Mouse (Mus musculus) limb, embryonic 11.5 days (tissue): ENCODE data around the gene C3. TPM values are rescaled to one million over a fixed set of nuclear protein-coding genes. Genes with fewer than 3 reads are reported as not detected.

Source experiments
- ATAC-seq: fragments of 200-750 bp; cut with Nextera tagmentation; 2 replicates; pipeline ENCODE4 v1.8.0; 2017; ENCODE audit warnings: low read depth; ENCODE audit not compliant: insufficient number of reproducible peaks, low FRiP score, low TSS enrichment
- DNase-seq: peaks from one replicate; pipeline ENCODE4 v3.0.0-alpha.2; 2015; ENCODE audit warnings: low spot score
- H3K27ac ChIP-seq: fragments of 300-500 bp; sonication (generic); replicated peaks from 2 replicates; pipeline ENCODE4 v1.5.1; 2014; ENCODE audit warnings: low read depth, mild to moderate bottlenecking, low read length
- H3K27me3 ChIP-seq: fragments of 300-500 bp; sonication (generic); 2 replicates; pipeline ENCODE4 v1.6.1; 2014; ENCODE audit warnings: mild to moderate bottlenecking, low read length, mixed read lengths; ENCODE audit not compliant: control insufficient read depth, insufficient read depth
- H3K36me3 ChIP-seq: fragments of 300-500 bp; sonication (generic); 2 replicates; pipeline ENCODE4 v1.6.1; 2014; ENCODE audit warnings: mild to moderate bottlenecking, low read length, moderate library complexity, mixed read lengths; ENCODE audit not compliant: control insufficient read depth, insufficient read depth
- H3K4me1 ChIP-seq: fragments of 300-500 bp; sonication (generic); 2 replicates; pipeline ENCODE4 v1.6.1; 2014; ENCODE audit warnings: low read length, mixed read lengths; ENCODE audit not compliant: control insufficient read depth, insufficient read depth
- H3K4me2 ChIP-seq: fragments of 300-500 bp; sonication (generic); 2 replicates; pipeline ENCODE4 v1.6.1; 2014; ENCODE audit warnings: low read depth, mild to moderate bottlenecking, moderate library complexity; ENCODE audit not compliant: severe bottlenecking
- H3K4me3 ChIP-seq: fragments of 300-500 bp; sonication (generic); 2 replicates; pipeline ENCODE4 v1.5.1; 2014; ENCODE audit warnings: low read depth, low read length
- H3K9ac ChIP-seq: fragments of 300-500 bp; sonication (generic); 2 replicates; pipeline ENCODE4 v1.6.1; 2014; ENCODE audit warnings: mild to moderate bottlenecking, low read length
- H3K9me3 ChIP-seq: fragments of 300-500 bp; sonication (generic); 2 replicates; pipeline ENCODE4 v1.6.1; 2016; ENCODE audit warnings: low read length; ENCODE audit not compliant: control insufficient read depth
- WGBS: fragments of 180-500 bp; shearing (Covaris S2); extraction: QIAGEN DNeasy Blood & Tissue Kit; methylation state at CpG from one replicate; pipeline ENCODE4 v1.1.7; 2014; 5-methylcytosine and 5-hydroxymethylcytosine counted together
- polyA plus RNA-seq: library from polyadenylated mRNA; unstranded; fragments of >200 nt; fragmentation: Nextera tagmentation; extraction: Ambion mirVana; gene quantifications from 2 replicates; pipeline ENCODE4 v1.2.1, GENCODE M21; 2014

The C3 gene
- polyA plus RNA-seq, 1 experiment from 2014 or later: 0.21 TPM

- no peak overlapping the region for H3K27ac ChIP-seq
- no peaks in the 10 kb centered on the region for H3K27me3 ChIP-seq
- no peak overlapping the region for H3K4me3 ChIP-seq
- H3K9ac ChIP-seq: no peak overlapping the region
- no peak for DNase-seq
- H3K4me1 ChIP-seq: no peaks in the 10 kb centered on the region
- no peak for ATAC-seq
- WGBS: 93% methylated on average over 3 of the region's 3 CpGs
- no peak overlapping the region for H3K4me2 ChIP-seq
- no peaks in the 10 kb centered on the region for H3K9me3 ChIP-seq
- H3K36me3 ChIP-seq: no peaks in the 10 kb centered on the region
These were observed 20.0 kb downstream of the C3 start for GRCm38 (mm10) chr17:57207938-57208337.

DNA sequence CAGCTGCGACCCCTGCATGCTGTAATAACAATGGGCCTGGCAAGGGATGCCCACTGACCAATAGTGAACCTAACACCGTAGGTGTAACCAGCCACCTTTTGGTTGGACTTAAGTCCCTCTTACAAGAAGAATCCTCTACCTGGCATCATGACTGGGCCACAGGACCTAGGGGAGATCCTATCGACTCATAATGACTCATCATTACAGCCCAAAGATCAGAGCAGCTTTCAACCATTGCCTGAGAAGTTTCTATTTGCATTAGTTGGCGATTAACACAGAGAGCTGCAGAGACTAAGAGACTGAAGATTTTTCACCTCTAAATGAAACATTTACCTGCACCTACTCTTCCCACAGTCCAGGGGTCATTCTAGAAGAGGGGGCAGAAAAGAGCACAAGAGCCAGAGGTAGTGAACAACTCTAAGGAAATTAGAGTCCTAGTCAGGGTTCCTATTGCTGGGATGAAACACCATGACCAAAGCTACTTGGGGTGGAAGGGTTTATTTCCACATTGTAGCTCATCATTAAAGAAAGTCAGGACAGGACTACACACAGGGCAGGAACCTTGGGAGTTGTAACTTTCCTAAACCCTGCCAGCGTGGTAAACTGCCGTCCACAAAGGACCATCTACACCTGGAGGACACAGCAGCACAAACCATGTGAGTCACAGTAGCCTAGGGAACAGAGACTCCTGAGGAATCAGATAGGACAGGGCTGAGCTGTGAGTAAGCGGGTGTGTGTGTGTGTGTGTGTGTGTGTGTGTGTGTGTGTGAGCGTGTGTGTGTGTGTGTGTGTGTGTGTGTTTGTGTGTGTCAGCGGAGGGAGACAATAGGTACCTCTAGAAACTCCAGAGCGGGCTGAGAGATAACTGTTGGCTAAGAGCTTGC lies 25.9 kb downstream of the C3 start:
- Histone ChIP-seq H3K9ac (no peak overlapping the region), H3K4me1 (no peaks in the 10 kb centered on the region), H3K4me2 (no peak overlapping the region), H3K9me3 (no peaks in the 10 kb centered on the region), H3K36me3 (no peaks in the 10 kb centered on the region), H3K27ac (no peak overlapping the region), H3K4me3 (no peak overlapping the region), H3K27me3 (no peaks in the 10 kb centered on the region)
- 82% methylated on average over 10 of the region's 10 CpGs for WGBS
- ATAC-seq (no peak), DNase-seq (no peak)

DNA sequence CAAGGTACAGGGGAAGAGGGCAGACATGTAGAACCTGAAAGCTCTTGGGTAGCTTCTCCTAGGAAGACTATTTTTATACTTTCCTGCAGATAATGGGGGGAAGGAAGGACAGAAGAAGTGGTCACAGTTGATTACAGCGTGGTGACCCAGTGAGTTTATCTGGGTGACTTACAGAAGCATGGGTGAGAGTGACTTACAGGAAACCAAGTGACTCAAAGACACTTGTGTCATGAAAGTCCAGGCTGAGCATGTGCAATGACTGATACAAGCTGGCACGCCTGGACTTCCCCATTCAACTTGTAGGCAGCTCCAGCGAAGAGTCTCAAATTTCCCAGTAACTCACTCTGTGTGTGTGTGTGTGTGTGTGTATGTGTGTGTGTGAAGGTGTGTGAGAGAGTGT lies 29.7 kb downstream of the C3 start:
- H3K9ac ChIP-seq: no peak overlapping the region
- H3K27me3 ChIP-seq: no peaks in the 10 kb centered on the region
- H3K4me3 ChIP-seq: no peak overlapping the region
- WGBS: 82% methylated on average over 3 of the region's 3 CpGs
- H3K36me3 ChIP-seq: no peaks in the 10 kb centered on the region
- DNase-seq: no peak
- H3K4me2 ChIP-seq: no peak overlapping the region
- H3K27ac ChIP-seq: no peak overlapping the region
- no peak for ATAC-seq
- H3K9me3 ChIP-seq: no peaks in the 10 kb centered on the region
- H3K4me1 ChIP-seq: no peaks in the 10 kb centered on the region

DNA sequence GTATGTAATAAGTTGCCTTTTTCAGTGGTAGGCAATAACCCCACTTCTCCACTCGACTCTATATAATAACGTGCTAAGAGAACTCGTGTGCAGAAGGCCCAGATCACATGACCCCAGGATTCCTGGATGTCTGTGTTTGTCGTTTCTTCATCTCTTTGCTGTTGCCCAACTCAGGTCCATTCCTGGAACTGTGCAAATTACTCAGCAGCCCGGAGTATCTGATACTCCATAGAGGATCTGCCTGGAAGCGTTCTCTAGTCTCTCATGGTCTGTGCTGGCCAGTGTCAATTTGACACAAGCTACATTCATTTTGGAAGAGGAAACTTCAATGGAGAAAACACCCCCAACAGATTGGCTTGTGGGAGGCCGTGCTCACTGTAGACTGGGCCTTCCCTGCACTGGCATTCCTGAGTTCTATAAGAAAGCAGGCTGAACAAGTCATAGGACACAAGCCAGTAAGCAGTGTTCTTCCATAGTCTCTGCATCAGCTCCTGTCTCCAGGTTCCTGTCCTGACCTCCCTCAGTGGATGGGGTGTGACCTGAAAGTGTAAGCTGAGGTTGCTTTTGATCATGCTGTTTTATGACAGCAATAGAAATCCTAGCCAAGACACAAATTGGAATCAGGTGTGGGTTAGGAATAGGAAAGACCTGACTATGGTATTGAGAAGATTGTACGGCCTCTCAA lies 32.5 kb downstream of the C3 start:
- H3K4me3 ChIP-seq: no peak overlapping the region
- H3K4me2 ChIP-seq: no peak overlapping the region
- H3K27ac ChIP-seq: no peak overlapping the region
- H3K9ac ChIP-seq: no peak overlapping the region
- H3K9me3 ChIP-seq: no peaks in the 10 kb centered on the region
- no peaks in the 10 kb centered on the region for H3K4me1 ChIP-seq
- DNase-seq (no peak), ATAC-seq (no peak)
- WGBS: 67% methylated on average over 8 of the region's 8 CpGs
- no peaks in the 10 kb centered on the region for H3K27me3 ChIP-seq
- H3K36me3 ChIP-seq: no peaks in the 10 kb centered on the region

- Histone ChIP-seq H3K9me3 (no peaks in the 10 kb centered on the region), H3K4me2 (no peak overlapping the region), H3K27ac (no peak overlapping the region), H3K9ac (no peak overlapping the region), H3K36me3 (no peaks in the 10 kb centered on the region), H3K4me1 (no peaks in the 10 kb centered on the region), H3K27me3 (no peaks in the 10 kb centered on the region), H3K4me3 (no peak overlapping the region)
- 88% methylated on average over 3 of the region's 3 CpGs for WGBS
- ATAC-seq (no peak), DNase-seq (no peak)
These were observed 33.2 kb downstream of the C3 start for GRCm38 (mm10) chr17:57194771-57195170.

- Histone ChIP-seq H3K9me3 (no peaks in the 10 kb centered on the region), H3K4me3 (no peak within 1 kb of the TSS), H3K4me1 (no peaks in the 10 kb centered on the region), H3K4me2 (no peak within 1 kb of the TSS), H3K27ac (no peak within 1 kb of the TSS), H3K27me3 (no peaks in the 10 kb centered on the region), H3K36me3 (no peaks in the 10 kb centered on the region), H3K9ac (no peak within 1 kb of the TSS; the same call in 1 of the 2 replicates)
- DNase-seq: no peak
- 83% methylated on average over 11 of the region's 11 CpGs for WGBS
- no peak for ATAC-seq
These were observed 33.9 kb downstream of the C3 start, which contains the start of gene Tnfsf14 for GRCm38 (mm10) chr17:57194041-57194507. Tnfsf14 (minus strand) TSS chr17:57194177.

DNA sequence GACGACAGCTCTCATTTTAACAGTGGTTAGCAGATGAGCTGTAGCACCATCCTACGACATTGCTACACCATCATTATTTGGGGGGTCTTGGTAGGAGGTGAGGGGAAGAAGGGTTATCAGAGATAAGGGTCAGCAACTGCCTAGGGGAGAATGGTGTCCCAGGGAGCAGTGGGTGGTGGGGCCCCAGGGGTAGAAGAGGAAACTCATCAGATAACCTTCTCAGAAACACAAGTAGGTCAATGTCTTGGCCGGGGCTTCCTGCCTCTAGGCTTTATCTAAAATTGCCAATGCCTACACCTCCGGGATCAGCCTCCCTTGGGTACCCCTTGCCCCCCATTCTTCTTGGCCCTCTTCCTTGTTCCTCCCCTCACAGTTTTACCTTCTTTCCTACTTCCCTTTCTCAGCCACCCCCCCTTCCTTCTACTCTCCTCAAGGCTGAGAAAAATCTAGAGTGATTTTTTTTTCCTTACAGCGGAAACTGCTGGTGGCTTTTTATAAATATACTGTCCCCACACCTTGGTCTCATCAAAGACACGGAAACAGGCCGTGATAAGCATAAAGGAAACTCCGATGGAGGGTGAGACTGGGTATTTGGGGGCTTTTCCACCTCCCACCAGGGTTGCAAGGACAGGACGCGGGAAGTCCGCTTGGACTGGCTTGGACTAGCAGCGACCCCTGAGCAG lies 39.3 kb downstream of the C3 start:
- H3K9me3 ChIP-seq: no peaks in the 10 kb centered on the region
- H3K36me3 ChIP-seq: no peaks in the 10 kb centered on the region
- no peaks in the 10 kb centered on the region for H3K4me1 ChIP-seq
- no peak overlapping the region for H3K4me2 ChIP-seq
- WGBS: 86% methylated on average over 12 of the region's 12 CpGs
- no peak overlapping the region for H3K9ac ChIP-seq
- ATAC-seq (no peak), DNase-seq (no peak)
- no peaks in the 10 kb centered on the region for H3K27me3 ChIP-seq
- H3K27ac ChIP-seq: no peak overlapping the region
- no peak overlapping the region for H3K4me3 ChIP-seq

DNA sequence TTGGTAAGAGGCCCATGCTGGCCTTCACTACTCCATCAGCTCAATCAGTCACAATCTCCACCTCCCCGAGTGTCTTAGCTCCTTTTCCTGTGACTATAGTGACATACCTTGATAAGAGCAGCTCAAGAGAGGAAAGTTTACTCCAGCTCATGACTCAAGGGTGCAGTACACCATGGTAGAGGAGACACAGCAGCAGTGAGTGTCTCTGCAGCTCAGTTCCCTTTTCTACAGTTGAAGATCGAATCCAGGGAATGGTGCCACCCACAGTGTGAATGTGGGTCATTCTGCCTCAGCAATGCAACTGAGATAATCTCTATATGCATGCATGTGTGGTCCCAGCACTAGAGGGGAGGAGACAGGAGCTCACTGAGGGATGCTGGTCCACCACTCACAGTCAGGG lies 42.3 kb downstream of the C3 start:
- no peaks in the 10 kb centered on the region for H3K4me1 ChIP-seq
- DNase-seq: no peak
- H3K36me3 ChIP-seq: no peaks in the 10 kb centered on the region

More for the DNA sequence above, 42.3 kb downstream of the C3 start:
- no peaks in the 10 kb centered on the region for H3K9me3 ChIP-seq
- H3K27ac ChIP-seq: no peak overlapping the region
- 78% methylated on average over 2 of the region's 2 CpGs for WGBS
- H3K9ac ChIP-seq: no peak overlapping the region
- no peak overlapping the region for H3K4me3 ChIP-seq
- no peak for ATAC-seq
- no peak overlapping the region for H3K4me2 ChIP-seq
- no peaks in the 10 kb centered on the region for H3K27me3 ChIP-seq
